Mouse (Mus musculus): Measurements from ENCODE around the gene Fmo6. TPM values are rescaled to one million over a fixed set of nuclear protein-coding genes. Genes with fewer than 3 reads are reported as not detected.

The Fmo6 gene
- polyA plus RNA-seq, 1 experiment from 2014 or later, result not detected

- WGBS, result 77% methylated on average over 5 of the region's 5 CpGs
- H3K27me3 ChIP-seq, result no peaks in the 10 kb centered on the region
- H3K36me3 ChIP-seq, result no peaks in the 10 kb centered on the region
- no peak for ATAC-seq (replicated peaks)
- H3K27ac ChIP-seq (replicated peaks), result no peak overlapping the region
- no peaks in the 10 kb centered on the region for H3K4me1 ChIP-seq
- no peak overlapping the region for H3K4me2 ChIP-seq (replicated peaks)
- no peak overlapping the region for H3K4me3 ChIP-seq
- no peaks in the 10 kb centered on the region for H3K9me3 ChIP-seq
- no peak overlapping the region for H3K9ac ChIP-seq (replicated peaks)
Measured at GRCm38 (mm10) chr1:162937970-162938695, 818 bp upstream of the Fmo6 start.

- no peak overlapping the region for H3K27ac ChIP-seq (replicated peaks)
- 71% methylated on average over 4 of the region's 4 CpGs for WGBS
- H3K9me3 ChIP-seq, result no peaks in the 10 kb centered on the region
- ATAC-seq (replicated peaks), result no peak
- H3K4me3 ChIP-seq, result no peak overlapping the region
- no peaks in the 10 kb centered on the region for H3K27me3 ChIP-seq
- H3K4me1 ChIP-seq, result no peaks in the 10 kb centered on the region
- H3K9ac ChIP-seq (replicated peaks), result no peak overlapping the region
- H3K36me3 ChIP-seq, result no peaks in the 10 kb centered on the region
- H3K4me2 ChIP-seq (replicated peaks), result no peak overlapping the region
Measured at GRCm38 (mm10) chr1:162934374-162935012, 2.8 kb downstream of the Fmo6 start.

GRCm38 (mm10) chr1:162932386-162932785 lies 4.9 kb downstream of the Fmo6 start:
- H3K4me3 ChIP-seq, result no peak overlapping the region
- H3K27ac ChIP-seq (replicated peaks), result no peak overlapping the region
- 93% methylated on average over 4 of the region's 4 CpGs for WGBS
- no peak overlapping the region for H3K4me2 ChIP-seq (replicated peaks)
- no peaks in the 10 kb centered on the region for H3K36me3 ChIP-seq
- no peaks in the 10 kb centered on the region for H3K27me3 ChIP-seq
- no peak for ATAC-seq (replicated peaks)
- H3K4me1 ChIP-seq, result no peaks in the 10 kb centered on the region
- no peak overlapping the region for H3K9ac ChIP-seq (replicated peaks)
- H3K9me3 ChIP-seq, result no peaks in the 10 kb centered on the region

GRCm38 (mm10) chr1:162931880-162932279 lies 5.4 kb downstream of the Fmo6 start:
- Histone ChIP-seq H3K36me3 (no peaks in the 10 kb centered on the region), H3K9ac (replicated peaks) (no peak overlapping the region), H3K27ac (replicated peaks) (no peak overlapping the region), H3K27me3 (no peaks in the 10 kb centered on the region), H3K4me3 (no peak overlapping the region), H3K9me3 (no peaks in the 10 kb centered on the region), H3K4me2 (replicated peaks) (no peak overlapping the region), H3K4me1 (no peaks in the 10 kb centered on the region)
- WGBS, result 79% methylated on average over 5 of the region's 5 CpGs
- no peak for ATAC-seq (replicated peaks)

GRCm38 (mm10) chr1:162931310-162931875 lies 5.9 kb downstream of the Fmo6 start:
- Histone ChIP-seq H3K9me3 (no peaks in the 10 kb centered on the region), H3K4me3 (no peak overlapping the region), H3K9ac (replicated peaks) (no peak overlapping the region), H3K4me1 (no peaks in the 10 kb centered on the region), H3K36me3 (no peaks in the 10 kb centered on the region), H3K27me3 (no peaks in the 10 kb centered on the region), H3K27ac (replicated peaks) (no peak overlapping the region), H3K4me2 (replicated peaks) (no peak overlapping the region)
- no peak for ATAC-seq (replicated peaks)
- WGBS, result 89% methylated on average over 4 of the region's 4 CpGs

- H3K4me2 ChIP-seq (replicated peaks), result no peak overlapping the region
- H3K4me3 ChIP-seq, result no peak overlapping the region
- H3K36me3 ChIP-seq, result no peaks in the 10 kb centered on the region
- no peaks in the 10 kb centered on the region for H3K9me3 ChIP-seq
- ATAC-seq (replicated peaks), result no peak
- no peaks in the 10 kb centered on the region for H3K27me3 ChIP-seq
- 59% methylated on average over 2 of the region's 2 CpGs for WGBS
- H3K27ac ChIP-seq (replicated peaks), result no peak overlapping the region
- H3K9ac ChIP-seq (replicated peaks), result no peak overlapping the region
- no peaks in the 10 kb centered on the region for H3K4me1 ChIP-seq
Measured at GRCm38 (mm10) chr1:162930631-162931030, 6.7 kb downstream of the Fmo6 start.

- no peak overlapping the region for H3K4me3 ChIP-seq
- no peak overlapping the region for H3K9ac ChIP-seq (replicated peaks)
- ATAC-seq (replicated peaks), result no peak
- H3K27me3 ChIP-seq, result no peaks in the 10 kb centered on the region
- H3K27ac ChIP-seq (replicated peaks), result no peak overlapping the region
- no peaks in the 10 kb centered on the region for H3K4me1 ChIP-seq
- no peaks in the 10 kb centered on the region for H3K9me3 ChIP-seq
- H3K36me3 ChIP-seq, result no peaks in the 10 kb centered on the region
- H3K4me2 ChIP-seq (replicated peaks), result no peak overlapping the region
- WGBS, result 93% methylated on average over 3 of the region's 3 CpGs
Measured at GRCm38 (mm10) chr1:162929146-162929545, 8.2 kb downstream of the Fmo6 start.

- WGBS, result 75% methylated on average over 1 of the region's 1 CpGs
Measured at GRCm38 (mm10) chr1:162925121-162925520, 12.2 kb downstream of the Fmo6 start.

GRCm38 (mm10) chr1:162916661-162917060 lies 20.7 kb downstream of the Fmo6 start:
- Histone ChIP-seq H3K4me2 (replicated peaks) (no peak overlapping the region), H3K27me3 (no peaks in the 10 kb centered on the region), H3K9ac (replicated peaks) (no peak overlapping the region), H3K9me3 (no peaks in the 10 kb centered on the region), H3K27ac (replicated peaks) (no peak overlapping the region), H3K4me3 (no peak overlapping the region), H3K4me1 (no peaks in the 10 kb centered on the region), H3K36me3 (no peaks in the 10 kb centered on the region)
- WGBS, result 80% methylated on average over 8 of the region's 8 CpGs
- no peak for ATAC-seq (replicated peaks)

More at GRCm38 (mm10) chr1:162925121-162925520, 12.2 kb downstream of the Fmo6 start:
- no peak overlapping the region for H3K4me3 ChIP-seq
- H3K27me3 ChIP-seq, result no peaks in the 10 kb centered on the region
- H3K4me1 ChIP-seq, result no peaks in the 10 kb centered on the region
- H3K9me3 ChIP-seq, result no peaks in the 10 kb centered on the region
- no peaks in the 10 kb centered on the region for H3K36me3 ChIP-seq
- no peak overlapping the region for H3K27ac ChIP-seq (replicated peaks)
- ATAC-seq (replicated peaks), result no peak
- H3K4me2 ChIP-seq (replicated peaks), result no peak overlapping the region
- no peak overlapping the region for H3K9ac ChIP-seq (replicated peaks)

GRCm38 (mm10) chr1:162914932-162915556 lies 22.3 kb downstream of the Fmo6 start:
- Histone ChIP-seq H3K36me3 (no peaks in the 10 kb centered on the region), H3K27me3 (no peaks in the 10 kb centered on the region), H3K27ac (replicated peaks) (no peak overlapping the region), H3K9ac (replicated peaks) (no peak overlapping the region), H3K4me3 (no peak overlapping the region), H3K4me1 (no peaks in the 10 kb centered on the region), H3K9me3 (no peaks in the 10 kb centered on the region), H3K4me2 (replicated peaks) (no peak overlapping the region)
- WGBS, result 91% methylated on average over 4 of the region's 4 CpGs
- ATAC-seq (replicated peaks), result no peak

GRCm38 (mm10) chr1:162912085-162912484 lies 25.2 kb downstream of the Fmo6 start:
- Histone ChIP-seq H3K36me3 (no peaks in the 10 kb centered on the region), H3K27me3 (no peaks in the 10 kb centered on the region), H3K4me3 (no peak overlapping the region), H3K9me3 (no peaks in the 10 kb centered on the region), H3K27ac (replicated peaks) (no peak overlapping the region), H3K9ac (replicated peaks) (no peak overlapping the region), H3K4me1 (no peaks in the 10 kb centered on the region), H3K4me2 (replicated peaks) (no peak overlapping the region)
- no peak for ATAC-seq (replicated peaks)

- H3K4me1 ChIP-seq, result peaks cover 4% of the 10 kb centered on the region; the same call in 1 of the 2 replicates
- no peak overlapping the region for H3K4me2 ChIP-seq (replicated peaks)
- H3K4me3 ChIP-seq, result no peak overlapping the region
- H3K27ac ChIP-seq (replicated peaks), result no peak overlapping the region
- H3K36me3 ChIP-seq, result no peaks in the 10 kb centered on the region
- H3K27me3 ChIP-seq, result no peaks in the 10 kb centered on the region
- H3K9ac ChIP-seq (replicated peaks), result no peak overlapping the region
- peak; percentile 64 for ATAC-seq (replicated peaks)
- H3K9me3 ChIP-seq, result no peaks in the 10 kb centered on the region
- 33% methylated on average over 4 of the region's 4 CpGs for whole genome bisulfite sequencing
Measured at GRCm38 (mm10) chr1:162901879-162902278, 35.4 kb downstream of the Fmo6 start.
